In genomic region chr14:78435561-78435960, GRCm38 (mm10) we compare ENCODE assay signal across 29 mouse cellular contexts.
DNase-seq lines count a peak whose midpoint lies in the region; ATAC-seq and TF ChIP-seq lines count a peak whose summit lies in the region.
"Had no signal": no experiment of that assay in that cellular context is flagged by ENCODE, and none has a peak within 500 bp of the region (broad histone marks: within the 10 kb centered on the region; RNA-seq: fewer than 3 reads in every experiment).

No protein-coding gene starts in this region.

- peak; percentile 62 for DNase-seq in CD4-positive, CD25-positive, alpha-beta regulatory T cell, adult 2 months (ENCODE audit: low read depth, low spot score)
- DNase-seq in CH12.LX (ENCODE audit: extremely low read depth), result peak; percentile 27
- DNase-seq in thymus, postnatal 4 days, result peak; percentile 38
- DNase-seq in urinary bladder, postnatal 36 days (ENCODE audit: low spot score in 2 of 2), result no peak
- DNase-seq: adrenal gland, postnatal 36 days; B cell, adult 2 months; cerebellum, adult 8-10 months; cerebellum, postnatal 25 days; gastrocnemius, postnatal 25 days; heart, adult 18-20 months; heart, postnatal 10 days; kidney, adult 18-20 months; kidney, postnatal 25 days; retina, postnatal 1 day; right cerebral cortex, postnatal 14 days had no signal

- TF ChIP-seq POLR2A in CH12.LX (IDR thresholded peaks at IDR 0.05; ENCODE audit: low read depth, low read length), result no peak

- in situ Hi-C loops in CH12.LX (cut with MboI; ENCODE audit: low pct_ligation_motif_present, low pct_unique_long_range_greater_than_20kb, low sequenced_read_pairs), result no loop called here

- dilution Hi-C loops in CH12.LX (cut with MboI; ENCODE audit: extremely low pct_ligation_motif_present, extremely low pct_unique_long_range_greater_than_20kb, low sequenced_read_pairs), result no loop called here

- H3K27ac ChIP-seq in CH12.LX (ENCODE audit: insufficient read depth, low read depth), result no peak overlapping the region
- H3K27ac ChIP-seq: embryonic facial prominence, embryonic 10.5 days; embryonic facial prominence, embryonic 15.5 days; forebrain, embryonic 12.5 days; hindbrain, embryonic 14.5 days; kidney, embryonic 15.5 days; layer of hippocampus, adult 2 months; limb, embryonic 13.5 days; lung, embryonic 15.5 days; midbrain, embryonic 13.5 days had no signal

- H3K4me3 ChIP-seq in CH12.LX (replicated peaks in 1 of 3; ENCODE audit: low read depth in 2 of 3, low read length in 2 of 3, poor library complexity in 1 of 3), result no peak overlapping the region
- H3K4me3 ChIP-seq: embryonic facial prominence, embryonic 10.5 days; embryonic facial prominence, embryonic 15.5 days; forebrain, embryonic 12.5 days; heart, embryonic 12.5 days; kidney, embryonic 15.5 days; layer of hippocampus, adult 2 months; limb, embryonic 13.5 days; lung, embryonic 15.5 days; megakaryocyte, embryonic 14.5 days; midbrain, embryonic 13.5 days had no signal

- H3K9ac ChIP-seq in CH12.LX (ENCODE audit: insufficient read depth, low read depth), result no peak overlapping the region
- H3K9ac ChIP-seq: embryonic facial prominence, embryonic 15.5 days; forebrain, embryonic 12.5 days; heart, embryonic 12.5 days; hindbrain, embryonic 14.5 days; kidney, embryonic 15.5 days; limb, embryonic 13.5 days; lung, embryonic 15.5 days; midbrain, embryonic 13.5 days had no signal

- H3K9me3 ChIP-seq in CH12.LX (replicated peaks; ENCODE audit: low read length), result peaks cover 6% of the 10 kb centered on the region
- H3K9me3 ChIP-seq: embryonic facial prominence, embryonic 10.5 days; embryonic facial prominence, embryonic 15.5 days; heart, embryonic 12.5 days; kidney, embryonic 15.5 days; limb, embryonic 13.5 days; lung, embryonic 15.5 days; megakaryocyte, embryonic 14.5 days; midbrain, embryonic 13.5 days had no signal

- no peak for TF ChIP-seq CTCF in CH12.LX (conservative IDR thresholded peaks at IDR 0.05 in 1 of 2, IDR thresholded peaks at IDR 0.05 in 1 of 2; ENCODE audit: low read depth in 2 of 2, low read length in 2 of 2)

- ATAC-seq in megakaryocyte progenitor cell, adult 5-6 weeks (replicated peaks; ENCODE audit: poor library complexity), result peak; percentile 15; the same call in 1 of the 2 replicates
- ATAC-seq in granulocyte monocyte progenitor cell, adult 5-6 weeks (replicated peaks; ENCODE audit: poor library complexity, severe bottlenecking), result no peak
- ATAC-seq: midbrain, embryonic 13.5 days had no signal

- H3K36me3 ChIP-seq in CH12.LX (replicated peaks in 1 of 2; ENCODE audit: control insufficient read depth in 1 of 2, insufficient read depth in 1 of 2, low read length in 1 of 2), result no peaks in the 10 kb centered on the region
- H3K36me3 ChIP-seq: embryonic facial prominence, embryonic 10.5 days; embryonic facial prominence, embryonic 15.5 days; forebrain, embryonic 12.5 days; heart, embryonic 12.5 days; kidney, embryonic 15.5 days; limb, embryonic 13.5 days; lung, embryonic 15.5 days; midbrain, embryonic 13.5 days had no signal

- no peak for TF ChIP-seq RAD21 in CH12.LX (IDR thresholded peaks at IDR 0.05; ENCODE audit: low read depth, low read length)

- no peak; the same call in 1 of the 2 replicates for TF ChIP-seq EP300 in CH12.LX (IDR thresholded peaks at IDR 0.05; ENCODE audit: low read length)

- peak overlapping the region; percentile 7 for H3K4me2 ChIP-seq in CH12.LX (ENCODE audit: insufficient read depth, low read depth, poor library complexity, severe bottlenecking)
- H3K4me2 ChIP-seq: embryonic facial prominence, embryonic 15.5 days; forebrain, embryonic 12.5 days; heart, embryonic 12.5 days; hindbrain, embryonic 14.5 days; kidney, embryonic 15.5 days; limb, embryonic 13.5 days; liver, embryonic 11.5 days; lung, embryonic 15.5 days; midbrain, embryonic 13.5 days had no signal

- H3K79me2 ChIP-seq in CH12.LX (replicated peaks; ENCODE audit: control insufficient read depth, extremely low read depth, insufficient read depth, poor library complexity, severe bottlenecking), result no peaks in the 10 kb centered on the region

- peaks cover 17 to 57% of the 10 kb centered on the region in 2 experiments for H3K4me1 ChIP-seq in CH12.LX (ENCODE audit: control insufficient read depth in 1 of 2, insufficient read depth in 2 of 2)
- H3K4me1 ChIP-seq: forebrain, embryonic 12.5 days; heart, embryonic 12.5 days; lung, embryonic 15.5 days had no signal

- no peaks in the 10 kb centered on the region for H3K27me3 ChIP-seq in CH12.LX (replicated peaks)
- H3K27me3 ChIP-seq: embryonic facial prominence, embryonic 15.5 days; forebrain, embryonic 12.5 days; heart, embryonic 12.5 days; kidney, embryonic 15.5 days; limb, embryonic 13.5 days; lung, embryonic 15.5 days; megakaryocyte, embryonic 14.5 days; midbrain, embryonic 13.5 days had no signal

TF ChIP-seq in CH12.LX, 34 proteins besides CTCF, POLR2A, EP300 and RAD21:
- TF ChIP-seq IRF4 (IDR thresholded peaks at IDR 0.05; ENCODE audit: low read depth, low read length) (no peak), BHLHE40 (IDR thresholded peaks at IDR 0.05; ENCODE audit: low read depth, low read length) (peak; percentile 53; the same call in 1 of the 2 replicates)

Comparison
In these comparisons a context has a peak if more than half of its experiments do, and no peak if none do; other contexts are left out.
1. DNase-seq: peak in CD4-positive, CD25-positive, alpha-beta regulatory T cell, adult 2 months (single experiment), CH12.LX (single experiment) and thymus, postnatal 4 days (single experiment); none in urinary bladder, postnatal 36 days (0 of 2).